Mouse (Mus musculus): Measurements from ENCODE around the gene Gpam. TPM values are rescaled to one million over a fixed set of nuclear protein-coding genes. Genes with fewer than 3 reads are reported as not detected.

Gene Gpam
- polyA plus RNA-seq, 1 experiment from 2014 or later: 24.6 TPM

Other genes starting within 250 kb of the Gpam start
- 0.22 and 0.46 TPM in 2 replicates for gene Tectb, start 53.5 kb upstream of the Gpam start, polyA plus RNA-seq (2015; fragmentation: Nextera tagmentation; extraction: Ambion mirVana)
- gene Gucy2g, start 114.0 kb upstream of the Gpam start, polyA plus RNA-seq (2015; fragmentation: Nextera tagmentation; extraction: Ambion mirVana): not detected in 2 replicates
- gene Acsl5, start 124.7 kb upstream of the Gpam start, polyA plus RNA-seq (2015; fragmentation: Nextera tagmentation; extraction: Ambion mirVana): 13.4 and 15.7 TPM in 2 replicates
- gene Zdhhc6, start 188.8 kb upstream of the Gpam start, polyA plus RNA-seq (2015; fragmentation: Nextera tagmentation; extraction: Ambion mirVana): 66.9 and 67.6 TPM in 2 replicates
- gene Vti1a, start 189.1 kb upstream of the Gpam start, polyA plus RNA-seq (2015; fragmentation: Nextera tagmentation; extraction: Ambion mirVana): 36.8 and 40.6 TPM in 2 replicates